16 mouse cellular contexts compared by ENCODE assay signal in genomic region chr4:10285562-10285961, GRCm38 (mm10).
A peak's percentile ranks its signal among the peaks of the same experiment; 100 is the strongest.
DNase-seq lines count a peak whose midpoint lies in the region; ATAC-seq lines count a peak whose summit lies in the region.
"Had no signal": no experiment of that assay in that cellular context is flagged by ENCODE, and none has a peak within 500 bp of the region (broad histone marks: within the 10 kb centered on the region; RNA-seq: fewer than 3 reads in every experiment).

No protein-coding gene starts in this region.

- WGBS in heart, embryonic 15.5 days, result 40% methylated on average over 2 of the region's 2 CpGs
- 26% methylated on average over 2 of the region's 2 CpGs for WGBS in limb, embryonic 13.5 days
- 57% methylated on average over 2 of the region's 2 CpGs for WGBS in limb, embryonic 10.5 days

- peaks cover 7% of the 10 kb centered on the region for H3K4me1 ChIP-seq in heart, embryonic 15.5 days (replicated peaks)
- peaks cover 7% of the 10 kb centered on the region for H3K4me1 ChIP-seq in limb, embryonic 13.5 days
- peaks cover 4% of the 10 kb centered on the region; the same call in 1 of the 2 replicates for H3K4me1 ChIP-seq in limb, embryonic 10.5 days
- H3K4me1 ChIP-seq: midbrain, embryonic 10.5 days; neural tube, embryonic 15.5 days had no signal

- H3K27ac ChIP-seq in heart, embryonic 15.5 days, result no peak overlapping the region
- H3K27ac ChIP-seq in limb, embryonic 13.5 days, result no peak overlapping the region
- H3K27ac ChIP-seq in limb, embryonic 10.5 days, result no peak overlapping the region
- H3K27ac ChIP-seq: layer of hippocampus, adult 2 months; midbrain, embryonic 10.5 days; neural tube, embryonic 15.5 days had no signal

- H3K9me3 ChIP-seq in heart, embryonic 15.5 days (replicated peaks), result no peaks in the 10 kb centered on the region
- H3K9me3 ChIP-seq in limb, embryonic 13.5 days, result no peaks in the 10 kb centered on the region
- H3K9me3 ChIP-seq in limb, embryonic 10.5 days (replicated peaks), result no peaks in the 10 kb centered on the region
- H3K9me3 ChIP-seq: midbrain, embryonic 10.5 days; neural tube, embryonic 15.5 days had no signal

- no peaks in the 10 kb centered on the region for H3K27me3 ChIP-seq in heart, embryonic 15.5 days
- no peaks in the 10 kb centered on the region for H3K27me3 ChIP-seq in limb, embryonic 13.5 days
- no peaks in the 10 kb centered on the region for H3K27me3 ChIP-seq in limb, embryonic 10.5 days (ENCODE audit: low read depth, poor library complexity, severe bottlenecking)
- H3K27me3 ChIP-seq: neural tube, embryonic 15.5 days had no signal

- DNase-seq in heart, adult 9 months (ENCODE audit: low spot score in 2 of 2), result no peak
- no peak for DNase-seq in limb, embryonic 10.5 days (ENCODE audit: low spot score)
- peak; percentile 8 to 25 for DNase-seq in heart, postnatal 14 days
- peak; percentile 9 for DNase-seq in lung, postnatal 14 days
- DNase-seq in testis, postnatal 14 days (ENCODE audit: low spot score), result no peak
- DNase-seq: B cell, adult 2 months; cerebellum, adult 11 months; cerebellum, postnatal 36 days; forebrain, postnatal 0 days; gastrocnemius, postnatal 10 days; thymus, postnatal 25 days had no signal

- H3K36me3 ChIP-seq in heart, embryonic 15.5 days, result no peaks in the 10 kb centered on the region
- H3K36me3 ChIP-seq in limb, embryonic 13.5 days, result no peaks in the 10 kb centered on the region
- H3K36me3 ChIP-seq in limb, embryonic 10.5 days, result no peaks in the 10 kb centered on the region
- H3K36me3 ChIP-seq: midbrain, embryonic 10.5 days; neural tube, embryonic 15.5 days had no signal

- peak; percentile 58; the same call in 1 of the 2 replicates for ATAC-seq in heart, embryonic 15.5 days (replicated peaks; ENCODE audit: insufficient number of reproducible peaks, insufficient read depth, low FRiP score, low read depth)
- ATAC-seq in limb, embryonic 13.5 days (ENCODE audit: low FRiP score, low read depth), result peak; percentile 75; the same call in 1 of the 2 replicates
- ATAC-seq: forebrain, postnatal 0 days had no signal

- no peak overlapping the region for H3K4me3 ChIP-seq in heart, embryonic 15.5 days
- H3K4me3 ChIP-seq in limb, embryonic 13.5 days, result no peak overlapping the region
- no peak overlapping the region for H3K4me3 ChIP-seq in limb, embryonic 10.5 days
- H3K4me3 ChIP-seq: layer of hippocampus, adult 2 months; midbrain, embryonic 10.5 days; neural tube, embryonic 15.5 days had no signal

- intact Hi-C loops in heart, postnatal 14 days (cut with DNase I), result no loop called here

- H3K4me2 ChIP-seq in heart, embryonic 15.5 days, result no peak overlapping the region
- no peak overlapping the region for H3K4me2 ChIP-seq in limb, embryonic 13.5 days (replicated peaks)
- H3K4me2 ChIP-seq: neural tube, embryonic 15.5 days had no signal

- H3K9ac ChIP-seq in heart, embryonic 15.5 days, result no peak overlapping the region
- no peak overlapping the region for H3K9ac ChIP-seq in limb, embryonic 13.5 days
- H3K9ac ChIP-seq: forebrain, postnatal 0 days; neural tube, embryonic 15.5 days had no signal

Comparison
In these comparisons a context has a peak if more than half of its experiments do, and no peak if none do; other contexts are left out.
1. DNase-seq: peak in heart, postnatal 14 days (2 of 2) and lung, postnatal 14 days (single experiment); none in heart, adult 9 months (0 of 2), limb, embryonic 10.5 days (single experiment) and testis, postnatal 14 days (single experiment).